Mouse (Mus musculus): ENCODE results near the gene Cracr2b. TPM values are rescaled to one million over a fixed set of nuclear protein-coding genes. Genes with fewer than 3 reads are reported as not detected.

Gene Cracr2b
- polyA plus RNA-seq, 1 experiment from 2014 or later = 4.8 TPM

DNA sequence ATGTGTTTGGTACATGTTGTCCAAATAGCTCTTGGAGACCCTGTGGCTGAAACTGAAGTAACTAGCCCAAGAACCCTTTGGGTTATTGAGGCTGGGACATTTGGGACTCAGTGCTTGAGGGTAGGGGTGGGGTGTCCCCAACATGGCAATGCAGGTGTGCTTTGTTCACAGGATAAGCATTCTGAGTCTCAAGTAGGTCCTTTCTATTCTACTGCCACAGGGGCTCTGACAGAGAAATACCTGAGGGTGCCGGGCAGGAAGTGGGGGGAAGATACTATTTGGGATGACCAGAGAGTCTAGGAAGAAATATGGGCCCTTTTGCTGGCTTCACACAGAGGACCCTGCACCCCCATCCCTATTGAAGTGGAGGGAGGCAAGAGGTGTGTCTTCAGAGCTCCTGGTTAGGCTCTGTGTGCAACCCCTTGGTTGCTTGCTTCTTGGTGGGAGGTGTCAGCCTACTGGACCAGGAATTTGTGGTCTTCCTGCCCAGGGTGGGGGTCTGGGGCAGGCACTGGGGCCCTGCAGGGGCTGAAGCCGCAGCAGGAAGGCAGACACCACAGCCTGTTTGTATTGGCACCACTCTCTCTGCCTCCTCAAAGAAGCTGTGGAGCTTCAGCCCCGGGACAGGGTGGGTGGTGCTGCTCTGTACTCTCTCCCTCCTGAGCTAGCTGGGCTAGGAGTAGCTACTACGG lies 16.8 kb downstream of the Cracr2b start:
- H3K27ac ChIP-seq (ENCODE audit: low read length) = peak overlapping the region; percentile 92
- H3K4me1 ChIP-seq (ENCODE audit: control insufficient read depth, low read depth, low read length) = peaks cover 69% of the 10 kb centered on the region
- peaks cover 1% of the 10 kb centered on the region; the same call in 1 of the 2 replicates for H3K36me3 ChIP-seq (ENCODE audit: control insufficient read depth, insufficient read depth)
- H3K4me2 ChIP-seq (ENCODE audit: low read depth, low read length) = peak overlapping the region; percentile 99
- H3K4me3 ChIP-seq (ENCODE audit: low read depth, low read length) = no peak overlapping the region
- no peaks in the 10 kb centered on the region for H3K9me3 ChIP-seq (replicated peaks; ENCODE audit: control insufficient read depth, low read length)
- peaks cover 19% of the 10 kb centered on the region for H3K27me3 ChIP-seq (ENCODE audit: control insufficient read depth, insufficient read depth, low read depth, low read length)
- WGBS (ENCODE audit: insufficient replicate concordance) = 23% methylated on average over 4 of the region's 4 CpGs
- H3K9ac ChIP-seq (ENCODE audit: low read depth, low read length) = peak overlapping the region; percentile 34; the same call in 1 of the 2 replicates
- ATAC-seq (ENCODE audit: low read depth) = no peak

GRCm38 (mm10) chr7:141478270-141478748 lies 17.4 kb downstream of the Cracr2b start:
- peaks cover 24% of the 10 kb centered on the region for H3K27me3 ChIP-seq (ENCODE audit: control insufficient read depth, insufficient read depth, low read depth, low read length)
- 16% methylated on average over 5 of the region's 5 CpGs for WGBS (ENCODE audit: insufficient replicate concordance)
- ATAC-seq (ENCODE audit: low read depth) = no peak
- H3K9me3 ChIP-seq (replicated peaks; ENCODE audit: control insufficient read depth, low read length) = no peaks in the 10 kb centered on the region
- H3K4me2 ChIP-seq (ENCODE audit: low read depth, low read length) = no peak overlapping the region
- H3K4me1 ChIP-seq (ENCODE audit: control insufficient read depth, low read depth, low read length) = peaks cover 68% of the 10 kb centered on the region
- H3K9ac ChIP-seq (ENCODE audit: low read depth, low read length) = peak overlapping the region; percentile 39
- H3K27ac ChIP-seq (ENCODE audit: low read length) = 0 out of 2 replicates have a peak overlapping the region, but pooled peaks have one; percentile 12
- H3K4me3 ChIP-seq (ENCODE audit: low read depth, low read length) = no peak overlapping the region
- H3K36me3 ChIP-seq (ENCODE audit: control insufficient read depth, insufficient read depth) = no peaks in the 10 kb centered on the region

- no peak overlapping the region for H3K9ac ChIP-seq (ENCODE audit: low read depth, low read length)
- no peaks in the 10 kb centered on the region for H3K9me3 ChIP-seq (replicated peaks; ENCODE audit: control insufficient read depth, low read length)
- 0 out of 2 replicates have a peak, but pooled peaks cover under 1% of the 10 kb centered on the region for H3K36me3 ChIP-seq (ENCODE audit: control insufficient read depth, insufficient read depth)
- 5% methylated on average over 10 of the region's 10 CpGs for WGBS (ENCODE audit: insufficient replicate concordance)
- H3K27ac ChIP-seq (ENCODE audit: low read length) = no peak overlapping the region
- peak; percentile 40 for ATAC-seq (ENCODE audit: low read depth)
- peaks cover 26% of the 10 kb centered on the region for H3K27me3 ChIP-seq (ENCODE audit: control insufficient read depth, insufficient read depth, low read depth, low read length)
- H3K4me2 ChIP-seq (ENCODE audit: low read depth, low read length) = peak overlapping the region; percentile 77
- H3K4me1 ChIP-seq (ENCODE audit: control insufficient read depth, low read depth, low read length) = peaks cover 49% of the 10 kb centered on the region
- peak overlapping the region; percentile 55; the same call in 1 of the 2 replicates for H3K4me3 ChIP-seq (ENCODE audit: low read depth, low read length)
Measured at GRCm38 (mm10) chr7:141480842-141481497, 20.1 kb downstream of the Cracr2b start.

DNA sequence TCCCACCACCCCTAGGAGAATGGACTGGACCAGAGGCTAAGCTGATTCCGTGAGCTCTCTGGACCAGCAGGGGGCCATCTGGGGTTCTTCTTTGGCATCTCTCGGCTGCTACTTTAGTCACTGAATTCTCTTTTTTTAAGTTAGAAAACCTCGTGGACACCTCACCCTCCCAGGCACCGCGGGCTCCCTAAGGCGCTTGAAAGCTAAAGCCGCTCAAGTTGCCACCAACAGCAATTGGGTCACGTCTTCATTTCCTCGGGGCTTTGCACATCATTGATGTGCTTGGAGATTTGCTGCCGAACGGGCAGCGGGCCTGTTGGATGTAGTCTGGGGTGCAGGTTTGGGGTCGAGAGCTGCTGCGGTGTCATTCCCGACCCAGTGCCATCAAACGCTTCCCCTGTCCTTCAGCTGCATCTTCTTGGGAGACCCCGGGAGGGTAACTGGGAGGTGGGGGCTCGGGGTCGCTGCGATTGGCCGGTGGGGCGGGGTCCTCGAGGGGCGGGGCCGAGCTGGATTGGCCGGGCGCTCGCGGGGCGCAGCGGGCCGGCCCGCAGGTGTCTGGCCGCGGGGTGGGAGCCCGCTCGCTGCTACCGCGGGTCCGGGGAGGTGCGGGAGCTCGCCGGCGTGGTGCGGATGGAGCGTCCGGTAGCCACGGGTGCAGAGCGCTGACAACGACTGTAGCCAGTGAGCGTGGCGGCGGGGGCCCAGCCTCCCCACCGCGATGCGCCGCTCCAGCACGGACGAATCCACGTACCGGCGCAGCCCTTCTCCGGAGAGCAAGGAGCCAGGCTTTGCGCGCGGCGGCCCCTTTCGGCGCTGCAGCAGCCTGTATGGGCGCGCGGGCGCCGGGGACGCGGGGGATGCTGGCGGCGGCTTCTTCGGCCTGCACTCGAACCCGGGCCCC lies 20.9 kb downstream of the Cracr2b start:
- Histone ChIP-seq H3K36me3 (ENCODE audit: control insufficient read depth, insufficient read depth) (peaks cover 6% of the 10 kb centered on the region; the same call in 1 of the 2 replicates), H3K9me3 (replicated peaks; ENCODE audit: control insufficient read depth, low read length) (no peaks in the 10 kb centered on the region), H3K4me2 (ENCODE audit: low read depth, low read length) (peak overlapping the region; percentile 77), H3K9ac (ENCODE audit: low read depth, low read length) (peak overlapping the region; percentile 31), H3K4me1 (ENCODE audit: control insufficient read depth, low read depth, low read length) (peaks cover 42% of the 10 kb centered on the region), H3K27me3 (ENCODE audit: control insufficient read depth, insufficient read depth, low read depth, low read length) (peaks cover 26% of the 10 kb centered on the region), H3K27ac (ENCODE audit: low read length) (no peak overlapping the region), H3K4me3 (ENCODE audit: low read depth, low read length) (peak overlapping the region; percentile 55)
- 3% methylated on average over 70 of the region's 81 CpGs for WGBS (ENCODE audit: insufficient replicate concordance)
- no peak for ATAC-seq (ENCODE audit: low read depth)

GRCm38 (mm10) chr7:141482531-141483024 lies 21.7 kb downstream of the Cracr2b start:
- ATAC-seq (ENCODE audit: low read depth) = no peak
- peaks cover 6% of the 10 kb centered on the region; the same call in 1 of the 2 replicates for H3K36me3 ChIP-seq (ENCODE audit: control insufficient read depth, insufficient read depth)
- WGBS (ENCODE audit: insufficient replicate concordance) = 52% methylated on average over 11 of the region's 11 CpGs
- no peaks in the 10 kb centered on the region for H3K9me3 ChIP-seq (replicated peaks; ENCODE audit: control insufficient read depth, low read length)
- H3K27ac ChIP-seq (ENCODE audit: low read length) = no peak overlapping the region
- H3K9ac ChIP-seq (ENCODE audit: low read depth, low read length) = peak overlapping the region; percentile 31; the same call in 1 of the 2 replicates
- peaks cover 26% of the 10 kb centered on the region for H3K27me3 ChIP-seq (ENCODE audit: control insufficient read depth, insufficient read depth, low read depth, low read length)
- peak overlapping the region; percentile 77 for H3K4me2 ChIP-seq (ENCODE audit: low read depth, low read length)
- peaks cover 33% of the 10 kb centered on the region for H3K4me1 ChIP-seq (ENCODE audit: control insufficient read depth, low read depth, low read length)
- H3K4me3 ChIP-seq (ENCODE audit: low read depth, low read length) = peak overlapping the region; percentile 55

GRCm38 (mm10) chr7:141483114-141483653 lies 22.3 kb downstream of the Cracr2b start:
- WGBS (ENCODE audit: insufficient replicate concordance) = 61% methylated on average over 6 of the region's 6 CpGs
- Histone ChIP-seq H3K9me3 (replicated peaks; ENCODE audit: control insufficient read depth, low read length) (no peaks in the 10 kb centered on the region), H3K36me3 (ENCODE audit: control insufficient read depth, insufficient read depth) (peaks cover 6% of the 10 kb centered on the region; the same call in 1 of the 2 replicates), H3K4me3 (ENCODE audit: low read depth, low read length) (no peak overlapping the region), H3K9ac (ENCODE audit: low read depth, low read length) (no peak overlapping the region), H3K4me1 (ENCODE audit: control insufficient read depth, low read depth, low read length) (peaks cover 27% of the 10 kb centered on the region), H3K27ac (ENCODE audit: low read length) (no peak overlapping the region), H3K27me3 (ENCODE audit: control insufficient read depth, insufficient read depth, low read depth, low read length) (peaks cover 26% of the 10 kb centered on the region), H3K4me2 (ENCODE audit: low read depth, low read length) (no peak overlapping the region)
- no peak for ATAC-seq (ENCODE audit: low read depth)

GRCm38 (mm10) chr7:141484186-141485120 lies 23.6 kb downstream of the Cracr2b start:
- H3K27me3 ChIP-seq (ENCODE audit: control insufficient read depth, insufficient read depth, low read depth, low read length) = peaks cover 26% of the 10 kb centered on the region
- H3K27ac ChIP-seq (ENCODE audit: low read length) = no peak overlapping the region
- H3K4me1 ChIP-seq (ENCODE audit: control insufficient read depth, low read depth, low read length) = peaks cover 23% of the 10 kb centered on the region
- H3K9ac ChIP-seq (ENCODE audit: low read depth, low read length) = no peak overlapping the region
- H3K4me2 ChIP-seq (ENCODE audit: low read depth, low read length) = no peak overlapping the region
- no peak for ATAC-seq (ENCODE audit: low read depth)
- H3K9me3 ChIP-seq (replicated peaks; ENCODE audit: control insufficient read depth, low read length) = no peaks in the 10 kb centered on the region
- H3K4me3 ChIP-seq (ENCODE audit: low read depth, low read length) = no peak overlapping the region
- WGBS (ENCODE audit: insufficient replicate concordance) = 69% methylated on average over 5 of the region's 5 CpGs
- H3K36me3 ChIP-seq (ENCODE audit: control insufficient read depth, insufficient read depth) = peaks cover 6% of the 10 kb centered on the region; the same call in 1 of the 2 replicates

Data from liver, embryonic 16.5 days (tissue).